Mouse (Mus musculus): ENCODE data around the gene Nr3c2. TPM values are rescaled to one million over a fixed set of nuclear protein-coding genes. Genes with fewer than 3 reads are reported as not detected.

Gene Nr3c2
- polyA plus RNA-seq, 1 experiment from 2014 or later: 3.0 TPM

DNA sequence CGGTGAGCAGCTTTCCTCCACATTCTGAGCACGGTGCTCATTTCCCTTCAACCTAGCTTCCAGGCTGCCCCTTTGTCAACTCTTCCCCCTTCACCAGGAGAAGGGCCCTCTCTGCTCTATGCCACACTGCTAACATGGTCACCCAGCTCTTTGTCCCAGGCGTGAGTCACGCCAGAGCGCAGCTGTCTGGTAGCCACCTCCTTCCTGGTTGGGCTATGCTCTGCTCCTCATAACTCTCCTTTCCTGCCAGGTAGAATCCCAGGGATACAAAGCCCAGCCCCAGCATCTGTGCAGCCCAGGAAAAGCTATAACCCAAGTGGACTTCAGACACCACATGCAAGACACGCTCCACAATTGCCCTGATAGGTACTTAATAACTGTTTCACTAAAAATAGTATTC lies 362.0 kb downstream of the Nr3c2 start:
- 91% methylated on average over 6 of the region's 6 CpGs for WGBS

DNA sequence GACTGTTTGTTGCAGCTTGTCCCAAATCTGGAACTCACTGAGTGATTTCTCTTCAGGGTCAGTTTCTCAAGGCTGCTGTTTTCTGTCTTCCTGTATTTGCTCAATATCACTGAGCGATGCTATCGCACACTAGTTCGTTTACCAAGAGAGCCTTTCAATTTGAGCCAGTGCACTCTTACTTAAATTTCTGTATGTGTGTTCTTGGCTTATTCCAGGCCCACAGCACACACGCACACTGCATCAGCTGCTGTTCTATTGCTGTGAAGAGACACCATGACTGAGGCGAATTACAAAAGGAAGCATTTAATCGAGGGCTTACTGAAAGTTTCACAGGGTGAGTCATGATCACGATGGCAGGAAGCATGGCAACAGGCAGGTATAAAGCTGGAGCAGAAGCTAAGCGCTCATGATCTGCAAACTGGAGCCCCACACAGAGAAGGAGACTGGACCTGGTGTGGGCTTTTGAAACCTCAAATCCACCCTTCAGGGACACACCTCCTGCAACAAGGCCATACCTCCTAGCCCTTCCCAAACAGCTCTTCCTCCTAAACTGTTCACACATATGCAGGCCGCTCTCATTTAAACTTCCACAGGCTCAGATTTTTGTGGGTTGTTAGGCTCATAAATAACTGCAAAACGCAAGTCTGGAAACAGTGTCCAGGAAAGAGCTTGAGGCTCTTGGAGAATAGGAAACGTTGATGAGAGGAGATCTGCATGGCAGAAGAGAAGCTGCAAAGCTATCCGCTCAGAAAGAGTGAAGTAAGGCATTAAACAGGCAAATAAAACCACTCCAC lies 363.2 kb downstream of the Nr3c2 start:
- ATAC-seq (ENCODE audit: insufficient number of reproducible peaks, insufficient read depth, low FRiP score, low TSS enrichment, low read depth): no peak

More for the DNA sequence above, 362.0 kb downstream of the Nr3c2 start:
- no peak overlapping the region for H3K9ac ChIP-seq
- peaks cover 30% of the 10 kb centered on the region for H3K36me3 ChIP-seq
- no peaks in the 10 kb centered on the region for H3K9me3 ChIP-seq
- no peak overlapping the region for H3K4me2 ChIP-seq
- H3K27me3 ChIP-seq: no peaks in the 10 kb centered on the region
- H3K27ac ChIP-seq: no peak overlapping the region
- H3K4me3 ChIP-seq: no peak overlapping the region
- ATAC-seq (ENCODE audit: insufficient number of reproducible peaks, insufficient read depth, low FRiP score, low TSS enrichment, low read depth): no peak
- H3K4me1 ChIP-seq: no peaks in the 10 kb centered on the region

DNA sequence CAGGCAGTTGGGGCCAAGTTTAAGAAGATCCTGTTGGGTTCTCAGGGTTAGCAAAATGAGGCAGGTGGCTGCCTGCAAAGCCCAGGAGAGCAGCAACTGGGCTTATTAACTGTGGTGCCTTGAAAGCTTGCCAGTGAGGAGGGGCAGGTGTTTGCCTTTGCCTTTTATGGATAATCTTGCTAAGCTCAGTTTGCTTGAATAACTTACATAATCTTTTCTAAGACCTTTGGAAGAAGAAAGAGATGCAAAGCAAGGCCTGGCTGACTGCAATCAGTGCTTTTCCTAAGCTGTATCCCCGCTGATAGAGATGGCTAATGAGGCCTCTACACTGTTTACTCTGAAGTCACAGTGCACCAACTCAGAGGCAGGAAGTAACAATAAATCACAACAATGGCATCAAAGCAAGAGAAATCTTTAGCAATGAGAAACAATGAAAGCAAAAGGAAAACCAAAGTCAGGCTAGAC lies 368.7 kb downstream of the Nr3c2 start:
- Histone ChIP-seq H3K9ac (no peak overlapping the region), H3K27ac (no peak overlapping the region), H3K4me3 (no peak overlapping the region), H3K36me3 (peaks cover 19% of the 10 kb centered on the region; the same call in 1 of the 2 replicates), H3K27me3 (no peaks in the 10 kb centered on the region), H3K4me1 (0 out of 2 replicates have a peak, but pooled peaks cover 3% of the 10 kb centered on the region), H3K9me3 (0 out of 2 replicates have a peak, but pooled peaks cover 3% of the 10 kb centered on the region), H3K4me2 (no peak overlapping the region)
- 68% methylated on average over 1 of the region's 1 CpGs for WGBS
- ATAC-seq (ENCODE audit: insufficient number of reproducible peaks, insufficient read depth, low FRiP score, low TSS enrichment, low read depth): no peak

More for the DNA sequence above, 363.2 kb downstream of the Nr3c2 start:
- Histone ChIP-seq H3K9ac (no peak overlapping the region), H3K4me1 (no peaks in the 10 kb centered on the region), H3K27ac (no peak overlapping the region), H3K4me3 (no peak overlapping the region), H3K27me3 (no peaks in the 10 kb centered on the region), H3K9me3 (no peaks in the 10 kb centered on the region), H3K4me2 (no peak overlapping the region), H3K36me3 (peaks cover 20% of the 10 kb centered on the region)
- 85% methylated on average over 12 of the region's 12 CpGs for WGBS

DNA sequence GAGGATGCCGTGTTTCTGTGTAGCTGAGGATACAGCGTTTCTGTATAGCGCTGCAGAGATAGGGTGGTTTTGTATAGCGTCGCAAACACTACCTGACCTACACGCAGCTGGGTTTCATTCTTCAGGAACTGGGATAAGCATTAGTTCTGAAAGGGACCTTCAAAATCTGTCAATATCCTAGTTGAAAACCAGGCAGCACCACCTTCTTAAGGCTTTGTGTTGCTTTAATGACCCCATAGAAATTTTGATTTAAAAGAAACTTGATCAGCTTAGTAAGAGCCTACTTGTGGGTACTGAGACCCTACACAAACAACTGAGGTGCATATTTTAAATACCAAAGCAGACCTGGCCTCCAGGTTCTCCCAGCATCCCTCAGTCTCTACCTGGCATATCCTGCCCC lies 372.9 kb downstream of the Nr3c2 start:
- 72% methylated on average over 6 of the region's 6 CpGs for WGBS
- H3K9me3 ChIP-seq: 0 out of 2 replicates have a peak, but pooled peaks cover 3% of the 10 kb centered on the region
- H3K36me3 ChIP-seq: peaks cover 24% of the 10 kb centered on the region; the same call in 1 of the 2 replicates
- 0 out of 2 replicates have a peak, but pooled peaks cover 3% of the 10 kb centered on the region for H3K4me1 ChIP-seq
- H3K4me3 ChIP-seq: no peak overlapping the region
- no peaks in the 10 kb centered on the region for H3K27me3 ChIP-seq
- ATAC-seq (ENCODE audit: insufficient number of reproducible peaks, insufficient read depth, low FRiP score, low TSS enrichment, low read depth): no peak
- no peak overlapping the region for H3K27ac ChIP-seq
- H3K4me2 ChIP-seq: no peak overlapping the region
- H3K9ac ChIP-seq: no peak overlapping the region

DNA sequence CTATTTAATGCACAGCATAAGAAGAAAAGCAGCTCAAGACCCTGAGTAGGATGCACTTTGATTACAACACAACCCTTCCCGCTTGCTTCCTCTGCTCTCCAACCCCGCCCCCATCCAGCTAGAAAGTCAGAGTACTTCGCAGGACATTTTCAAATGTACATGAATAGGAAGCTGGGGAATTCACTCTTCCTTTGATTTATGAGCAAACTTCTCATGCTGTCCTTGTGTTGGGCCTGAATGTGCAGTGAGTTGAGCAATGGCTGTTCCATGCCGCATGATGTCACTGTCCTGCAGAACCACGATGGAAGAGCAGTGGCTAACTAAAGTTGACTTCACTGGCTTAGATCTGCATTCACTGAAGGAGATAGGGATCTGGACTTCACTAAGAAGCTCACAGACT lies 376.3 kb downstream of the Nr3c2 start:
- WGBS: 88% methylated on average over 5 of the region's 5 CpGs
- H3K4me1 ChIP-seq: peaks cover 11% of the 10 kb centered on the region
- no peak overlapping the region for H3K4me3 ChIP-seq
- no peak overlapping the region for H3K9ac ChIP-seq
- ATAC-seq (ENCODE audit: insufficient number of reproducible peaks, insufficient read depth, low FRiP score, low TSS enrichment, low read depth): no peak
- no peaks in the 10 kb centered on the region for H3K9me3 ChIP-seq
- H3K27me3 ChIP-seq: no peaks in the 10 kb centered on the region
- peaks cover 11% of the 10 kb centered on the region; the same call in 1 of the 2 replicates for H3K36me3 ChIP-seq
- no peak overlapping the region for H3K4me2 ChIP-seq
- no peak overlapping the region for H3K27ac ChIP-seq

DNA sequence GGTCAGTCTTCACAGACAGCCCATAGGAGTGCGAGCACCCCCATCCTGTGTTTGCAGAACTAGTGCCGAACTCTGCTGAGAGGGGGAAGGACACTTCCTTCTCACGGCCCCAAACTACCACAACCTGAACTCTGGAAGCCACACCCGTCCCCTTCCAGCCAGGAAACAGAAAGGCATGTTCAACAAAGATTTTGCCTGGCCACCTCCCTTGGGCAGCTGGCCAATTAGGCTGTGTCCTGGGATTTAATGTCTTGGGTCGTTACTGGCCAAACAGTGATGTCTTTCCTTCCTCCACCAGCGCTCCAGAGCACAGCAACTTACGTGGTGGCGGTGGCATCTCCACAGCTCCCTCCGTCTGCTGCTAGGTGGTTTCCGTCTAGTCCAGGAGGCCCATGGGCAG lies 377.6 kb downstream of the Nr3c2 start:
- H3K4me3 ChIP-seq: no peak overlapping the region
- H3K27ac ChIP-seq: no peak overlapping the region
- ATAC-seq (ENCODE audit: insufficient number of reproducible peaks, insufficient read depth, low FRiP score, low TSS enrichment, low read depth): no peak
- H3K9me3 ChIP-seq: no peaks in the 10 kb centered on the region
- H3K27me3 ChIP-seq: no peaks in the 10 kb centered on the region
- no peak overlapping the region for H3K9ac ChIP-seq
- 84% methylated on average over 10 of the region's 10 CpGs for WGBS
- H3K36me3 ChIP-seq: peaks cover 5% of the 10 kb centered on the region; the same call in 1 of the 2 replicates
- H3K4me2 ChIP-seq: no peak overlapping the region
- peaks cover 14% of the 10 kb centered on the region for H3K4me1 ChIP-seq

DNA sequence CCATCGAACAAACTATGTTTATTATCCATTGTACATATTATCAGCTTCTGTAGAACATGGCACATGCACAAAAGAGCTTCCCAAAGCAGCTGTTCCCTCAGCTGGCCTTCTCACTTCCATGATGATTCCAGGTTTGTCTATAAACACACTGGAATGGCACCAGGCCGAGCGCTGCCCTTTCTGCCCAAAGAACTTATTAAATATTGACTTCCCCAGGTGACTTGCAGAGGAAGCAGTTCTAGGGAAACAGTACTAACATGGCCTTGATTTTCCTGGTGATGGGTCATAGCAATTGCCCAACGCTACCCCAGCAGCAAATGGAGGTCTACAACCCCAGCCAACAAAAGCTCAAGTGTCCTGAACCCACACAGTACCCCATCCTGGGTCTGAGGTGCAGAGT lies 379.0 kb downstream of the Nr3c2 start:
- Histone ChIP-seq H3K4me2 (no peak overlapping the region), H3K9me3 (no peaks in the 10 kb centered on the region), H3K27me3 (no peaks in the 10 kb centered on the region), H3K4me3 (no peak overlapping the region), H3K9ac (no peak overlapping the region), H3K4me1 (peaks cover 15% of the 10 kb centered on the region), H3K36me3 (peaks cover 5% of the 10 kb centered on the region; the same call in 1 of the 2 replicates), H3K27ac (no peak overlapping the region)
- ATAC-seq (ENCODE audit: insufficient number of reproducible peaks, insufficient read depth, low FRiP score, low TSS enrichment, low read depth): no peak
- WGBS: 95% methylated on average over 4 of the region's 4 CpGs

DNA sequence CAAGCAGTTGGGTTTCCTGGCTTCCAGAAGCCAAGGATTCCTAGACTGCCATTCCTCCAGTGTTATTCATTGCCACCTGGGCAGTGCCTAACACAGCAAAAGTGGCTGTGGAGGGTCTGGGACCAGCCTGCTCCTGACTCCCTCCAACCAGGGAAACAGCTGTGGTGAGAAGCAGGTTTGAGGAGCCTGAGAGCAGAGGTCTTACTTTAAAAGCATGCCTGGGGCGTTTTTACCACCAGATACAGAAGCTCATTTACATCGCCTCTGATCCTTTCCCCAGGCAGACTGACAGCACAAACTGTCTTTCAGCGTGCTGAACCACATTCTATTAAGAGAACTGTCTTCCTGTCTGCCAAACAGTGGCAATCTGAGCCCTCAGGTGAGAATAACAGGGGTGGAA lies 380.7 kb downstream of the Nr3c2 start:
- 32% methylated on average over 3 of the region's 3 CpGs for WGBS
- Histone ChIP-seq H3K9ac (no peak overlapping the region), H3K9me3 (no peaks in the 10 kb centered on the region), H3K36me3 (peaks cover 5% of the 10 kb centered on the region; the same call in 1 of the 2 replicates), H3K4me2 (no peak overlapping the region), H3K27me3 (no peaks in the 10 kb centered on the region), H3K27ac (no peak overlapping the region), H3K4me1 (peaks cover 15% of the 10 kb centered on the region), H3K4me3 (no peak overlapping the region)
- no peak for ATAC-seq (ENCODE audit: insufficient number of reproducible peaks, insufficient read depth, low FRiP score, low TSS enrichment, low read depth)

DNA sequence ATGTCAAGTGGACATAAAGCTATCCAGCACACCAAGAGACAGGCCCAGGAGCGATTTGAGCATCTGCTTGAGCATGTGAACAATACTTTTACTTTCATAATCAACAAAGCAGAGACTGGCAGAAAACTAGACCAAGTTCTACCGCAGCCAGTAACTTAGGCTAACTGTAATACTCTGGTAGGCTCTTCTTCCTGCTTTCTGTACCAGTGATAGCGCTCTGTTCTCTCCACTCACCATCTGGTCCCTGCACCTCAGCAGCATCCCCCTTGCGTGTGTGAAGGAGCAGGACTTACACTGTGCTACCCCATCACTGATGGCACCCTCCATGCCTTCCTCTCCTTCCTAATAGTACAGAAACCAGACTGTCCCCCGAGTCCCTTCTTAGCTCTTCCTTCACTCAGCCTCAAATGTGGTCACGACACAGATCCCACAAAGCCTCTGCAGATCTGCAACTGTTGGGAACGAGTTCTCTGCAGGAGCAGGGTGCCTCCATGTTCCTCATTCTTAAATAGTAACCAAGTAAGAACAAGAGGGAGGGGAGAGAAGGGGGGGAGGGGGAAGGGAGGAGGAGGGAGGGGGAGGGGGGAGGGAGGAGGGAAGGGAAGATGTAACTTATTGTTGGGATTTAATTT lies 383.5 kb downstream of the Nr3c2 start:
- Histone ChIP-seq H3K36me3 (no peaks in the 10 kb centered on the region), H3K4me3 (no peak overlapping the region), H3K9ac (no peak overlapping the region), H3K27me3 (no peaks in the 10 kb centered on the region), H3K27ac (no peak overlapping the region), H3K9me3 (no peaks in the 10 kb centered on the region), H3K4me2 (no peak overlapping the region), H3K4me1 (peaks cover 15% of the 10 kb centered on the region)
- 84% methylated on average over 7 of the region's 7 CpGs for WGBS
- no peak for ATAC-seq (ENCODE audit: insufficient number of reproducible peaks, insufficient read depth, low FRiP score, low TSS enrichment, low read depth)

DNA sequence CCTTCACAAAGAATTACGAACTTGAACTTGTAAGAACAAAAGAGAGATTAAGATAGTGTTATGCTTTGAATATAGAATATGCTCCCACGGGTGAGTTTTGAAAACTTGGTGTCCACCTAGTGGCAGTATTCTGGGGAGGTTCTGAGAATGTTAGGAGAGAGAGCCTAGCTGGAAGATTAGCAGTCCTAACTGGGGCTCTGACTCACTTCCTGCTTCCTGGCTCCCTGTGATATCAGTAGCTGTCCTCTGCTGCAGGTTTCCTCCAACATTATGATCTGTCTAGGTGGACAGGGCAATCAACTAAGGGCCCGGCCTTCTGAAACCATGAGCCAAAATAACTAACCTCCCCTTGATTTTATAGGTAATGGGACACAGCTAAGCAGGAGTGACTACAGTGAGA lies 385.2 kb downstream of the Nr3c2 start:
- no peaks in the 10 kb centered on the region for H3K9me3 ChIP-seq

DNA sequence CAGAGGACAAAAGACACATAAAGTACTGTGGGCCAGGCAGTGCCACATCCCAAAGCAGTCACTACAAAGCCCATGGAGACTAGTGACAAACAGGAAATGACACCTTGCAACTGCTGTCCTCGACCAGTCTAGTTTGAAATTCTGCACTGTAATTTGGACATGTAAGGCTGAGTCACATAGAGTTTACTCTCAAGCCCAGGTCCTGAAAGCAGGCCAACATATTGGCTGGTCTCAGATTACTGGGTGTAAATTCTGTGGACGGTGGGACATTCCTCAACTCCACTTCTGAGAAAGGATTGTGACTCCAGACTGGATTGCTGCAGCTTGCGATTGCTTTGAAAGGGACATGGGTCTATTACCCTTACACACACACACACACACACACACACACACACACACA lies 388.8 kb downstream of the Nr3c2 start:
- ATAC-seq (ENCODE audit: insufficient number of reproducible peaks, insufficient read depth, low FRiP score, low TSS enrichment, low read depth): no peak
- no peak overlapping the region for H3K27ac ChIP-seq
- H3K36me3 ChIP-seq: no peaks in the 10 kb centered on the region
- H3K4me1 ChIP-seq: no peaks in the 10 kb centered on the region
- WGBS: 54% methylated on average over 3 of the region's 3 CpGs
- no peaks in the 10 kb centered on the region for H3K27me3 ChIP-seq
- no peak overlapping the region for H3K4me3 ChIP-seq
- H3K4me2 ChIP-seq: no peak overlapping the region
- no peaks in the 10 kb centered on the region for H3K9me3 ChIP-seq
- no peak overlapping the region for H3K9ac ChIP-seq

More for the DNA sequence above, 385.2 kb downstream of the Nr3c2 start:
- peaks cover 12% of the 10 kb centered on the region for H3K4me1 ChIP-seq
- H3K9ac ChIP-seq: no peak overlapping the region
- H3K4me3 ChIP-seq: no peak overlapping the region
- no peaks in the 10 kb centered on the region for H3K36me3 ChIP-seq
- no peak overlapping the region for H3K4me2 ChIP-seq
- ATAC-seq (ENCODE audit: insufficient number of reproducible peaks, insufficient read depth, low FRiP score, low TSS enrichment, low read depth): no peak
- 93% methylated on average over 3 of the region's 3 CpGs for WGBS
- H3K27ac ChIP-seq: no peak overlapping the region
- H3K27me3 ChIP-seq: no peaks in the 10 kb centered on the region

DNA sequence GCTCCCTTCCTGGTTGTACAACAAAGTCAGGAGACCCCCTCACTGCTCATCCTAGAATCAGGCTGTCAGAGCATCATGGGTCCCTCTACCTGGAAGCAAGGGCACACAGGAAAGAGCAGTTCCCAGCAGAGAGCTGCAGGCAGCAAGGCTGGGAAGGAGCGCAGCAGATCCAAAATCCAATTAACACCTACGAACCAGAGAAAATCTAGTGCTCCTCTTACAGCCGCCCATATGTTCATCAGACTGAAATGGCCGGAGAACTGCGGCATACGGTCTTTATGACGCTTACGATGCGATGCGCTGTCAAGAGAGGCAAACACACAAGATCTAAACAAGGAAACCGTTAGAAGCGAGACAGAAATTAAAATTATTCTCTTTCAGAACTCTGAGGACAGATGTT lies 389.2 kb downstream of the Nr3c2 start:
- H3K4me1 ChIP-seq: no peaks in the 10 kb centered on the region
- WGBS: 93% methylated on average over 12 of the region's 12 CpGs
- ATAC-seq (ENCODE audit: insufficient number of reproducible peaks, insufficient read depth, low FRiP score, low TSS enrichment, low read depth): no peak
- no peaks in the 10 kb centered on the region for H3K36me3 ChIP-seq
- no peaks in the 10 kb centered on the region for H3K27me3 ChIP-seq
- no peak overlapping the region for H3K9ac ChIP-seq
- H3K4me2 ChIP-seq: no peak overlapping the region
- no peak overlapping the region for H3K4me3 ChIP-seq
- no peak overlapping the region for H3K27ac ChIP-seq
- no peaks in the 10 kb centered on the region for H3K9me3 ChIP-seq
